Mouse (Mus musculus) erythroblast, embryonic 14.5 days (primary cell): ENCODE data around the gene Tbcel.

ENCODE experiments used
- GATA1 ChIP-seq: IDR thresholded peaks from 2 replicates; pipeline ENCODE4 v1.6.1; 2012; ENCODE audit warnings: low read length, inconsistent platforms, mixed read lengths
- TAL1 ChIP-seq: IDR thresholded peaks from 3 replicates; pipeline ENCODE4 v1.6.1; 2012; ENCODE audit warnings: low read length, inconsistent platforms, mixed read lengths

GRCm38 (mm10) chr9:42496296-42496695, 11.3 kb downstream of the Tbcel start:
- TF ChIP-seq GATA1: no peak
- TF ChIP-seq TAL1: no peak
